Mouse (Mus musculus): ENCODE measurements around the gene Olfr139. TPM values are rescaled to one million over a fixed set of nuclear protein-coding genes. Genes with fewer than 3 reads are reported as not detected.

Olfr139 gene
- not detected for total RNA-seq (2023)

DNA sequence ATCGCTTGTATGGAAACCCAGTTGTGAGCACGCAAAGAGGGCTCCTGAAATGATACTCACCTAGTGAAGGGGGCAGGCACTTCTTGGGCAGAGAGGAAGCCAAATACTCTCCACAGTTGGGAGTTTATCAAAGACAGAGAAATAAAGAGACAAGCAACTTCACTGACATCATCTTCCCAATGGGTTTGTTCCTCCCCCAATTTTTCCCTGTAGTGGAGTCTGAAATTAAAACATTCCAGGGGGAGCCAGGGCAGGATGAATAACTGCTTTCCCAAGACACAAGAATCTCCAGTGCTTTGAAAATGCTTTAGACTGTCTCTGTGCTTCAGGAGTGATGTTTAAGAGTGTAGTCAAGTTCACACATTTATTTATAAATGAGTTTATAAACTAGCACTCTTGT, at the start of gene Olfr139, which contains the start of gene Olfr399:
Gene Olfr139 (minus strand): TSS at position 101 of the 400 bp plus-strand sequence.
Gene Olfr399 (minus strand): TSS at position 165 of the 400 bp plus-strand sequence.

DNA sequence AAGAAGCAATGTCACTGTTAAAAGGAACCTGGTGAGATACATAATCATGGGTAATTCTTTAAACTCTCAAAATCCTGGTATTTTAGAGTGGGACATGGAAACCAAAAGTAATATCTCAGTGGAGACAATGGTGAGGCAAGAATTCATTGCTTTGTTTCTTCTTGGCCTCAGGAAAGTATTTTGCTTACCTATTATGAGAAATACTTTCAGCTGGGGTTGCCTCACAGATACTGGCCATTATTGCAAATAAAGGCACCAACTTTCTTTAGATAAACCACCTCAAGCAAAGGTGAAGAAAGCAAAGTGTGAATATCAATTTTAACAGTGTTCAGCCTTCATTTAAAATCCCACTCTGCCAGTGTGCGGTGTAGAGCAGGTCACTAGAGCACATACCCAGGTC, 13.3 kb upstream of the Olfr139 start, which contains the start of gene Zfp616:
Gene Zfp616 (plus strand): TSS at position 301 of the 400 bp plus-strand sequence.

Other genes starting within 250 kb of the Olfr139 start
- gene Olfr392, start 239.5 kb downstream of the Olfr139 start, total RNA-seq (2023), result not detected
- gene Olfr393, start 205.1 kb downstream of the Olfr139 start, total RNA-seq (2023), result not detected
- gene Olfr394, start 165.8 kb downstream of the Olfr139 start, total RNA-seq (2023), result not detected
- gene Olfr395, start 147.3 kb downstream of the Olfr139 start, total RNA-seq (2023), result not detected
- gene Olfr23, start 119.9 kb downstream of the Olfr139 start, total RNA-seq (2023), result not detected
- not detected for gene Olfr397, start 95.7 kb downstream of the Olfr139 start, total RNA-seq (2023)
- gene Olfr398, start 66.1 kb downstream of the Olfr139 start, total RNA-seq (2023), result not detected
- gene Olfr399, start 64 bp upstream of the Olfr139 start, total RNA-seq (2023), result not detected
- gene Zfp616, start 13.4 kb upstream of the Olfr139 start, total RNA-seq (2023), result not detected
- gene Olfr401, start 57.2 kb upstream of the Olfr139 start, total RNA-seq (2023), result not detected
- gene Olfr402, start 97.0 kb upstream of the Olfr139 start, total RNA-seq (2023), result not detected
- gene Olfr403, start 129.7 kb upstream of the Olfr139 start, total RNA-seq (2023), result not detected
- not detected for gene Olfr43, start 154.8 kb upstream of the Olfr139 start, total RNA-seq (2023)
- not detected for gene Olfr406, start 203.3 kb upstream of the Olfr139 start, total RNA-seq (2023)
- gene Olfr59, start 227.2 kb upstream of the Olfr139 start, total RNA-seq (2023), result not detected